Mouse (Mus musculus): ENCODE results near the gene Fermt3.
A peak's percentile ranks its signal among the peaks of the same experiment; 100 is the strongest.
"Not testable (repeated sequence)": the region's sequence is repeated elsewhere in the genome, so short reads cannot be mapped to it uniquely, and the experiment has no call there.

Gene Fermt3

GRCm38 (mm10) chr19:7019191-7019590 lies at the start of gene Fermt3:
TSS of gene Fermt3 (minus strand) at chr19:7019469.
- peak; percentile 91 for DNase-seq

GRCm38 (mm10) chr19:7068136-7068535 lies 48.9 kb upstream of the Fermt3 start:
- peak; percentile 85 for DNase-seq

- peak; percentile 46 for DNase-seq
Observed at GRCm38 (mm10) chr19:7067344-7068050, 48.2 kb upstream of the Fermt3 start.

- peak; percentile 30 for DNase-seq
Observed at GRCm38 (mm10) chr19:7066828-7067342, 47.6 kb upstream of the Fermt3 start.

- peak; percentile 83 for DNase-seq
Observed at GRCm38 (mm10) chr19:7066034-7066827, 47.0 kb upstream of the Fermt3 start.

GRCm38 (mm10) chr19:7064571-7064970 lies 45.3 kb upstream of the Fermt3 start:
- DNase-seq = peak; percentile 88

GRCm38 (mm10) chr19:7062916-7063315 lies 43.6 kb upstream of the Fermt3 start:
- no peak for DNase-seq

GRCm38 (mm10) chr19:7062110-7062509 lies 42.8 kb upstream of the Fermt3 start:
- no peak for DNase-seq

GRCm38 (mm10) chr19:7058541-7058940 lies 39.3 kb upstream of the Fermt3 start:
- DNase-seq = no peak

GRCm38 (mm10) chr19:7057722-7058207 lies 38.5 kb upstream of the Fermt3 start:
- peak; percentile 63 for DNase-seq

GRCm38 (mm10) chr19:7057126-7057721 lies 38.0 kb upstream of the Fermt3 start:
- no peak for DNase-seq

- DNase-seq = peak; percentile 84
Observed at GRCm38 (mm10) chr19:7056248-7057087, 37.2 kb upstream of the Fermt3 start, which contains the start of gene Macrod1. TSS of gene Macrod1 (plus strand) at chr19:7056810.

- no peak for DNase-seq
Observed at GRCm38 (mm10) chr19:7055173-7055572, 35.9 kb upstream of the Fermt3 start.

GRCm38 (mm10) chr19:7054772-7055171 lies 35.5 kb upstream of the Fermt3 start:
- no peak for DNase-seq

- DNase-seq = not testable (repeated sequence)
Observed at GRCm38 (mm10) chr19:7053382-7053781, 34.1 kb upstream of the Fermt3 start.

GRCm38 (mm10) chr19:7044706-7045105 lies 25.4 kb upstream of the Fermt3 start:
- no peak for DNase-seq

- DNase-seq = no peak
Observed at GRCm38 (mm10) chr19:7044279-7044678, 25.0 kb upstream of the Fermt3 start.

GRCm38 (mm10) chr19:7041171-7041570 lies 21.9 kb upstream of the Fermt3 start:
- no peak for DNase-seq

- peak; percentile 56 for DNase-seq
Observed at GRCm38 (mm10) chr19:7040637-7041130, 21.4 kb upstream of the Fermt3 start.

GRCm38 (mm10) chr19:7039841-7040636 lies 20.8 kb upstream of the Fermt3 start, which contains the start of gene Stip1:
TSS of gene Stip1 (minus strand) at chr19:7039967.
- DNase-seq = peak; percentile 98

- peak; percentile 79 for DNase-seq
Observed at GRCm38 (mm10) chr19:7039088-7039720, 19.9 kb upstream of the Fermt3 start.
